Mouse (Mus musculus): ENCODE measurements around the gene Phrf1. TPM values are rescaled to one million over a fixed set of nuclear protein-coding genes. Genes with fewer than 3 reads are reported as not detected.
A peak's percentile ranks its signal among the peaks of the same experiment; 100 is the strongest.

Phrf1 gene
- polyA plus RNA-seq, 1 experiment from 2014 or later = 72.1 TPM

- peaks cover 8% of the 10 kb centered on the region for H3K36me3 ChIP-seq (ENCODE audit: control insufficient read depth, insufficient read depth, low read length)
- ATAC-seq (ENCODE audit: insufficient number of reproducible peaks, insufficient read depth, low FRiP score, low read depth) = peak; percentile 61
- H3K4me3 ChIP-seq (ENCODE audit: low read depth, low read length) = peak overlapping the region; percentile 74
- peaks cover 38% of the 10 kb centered on the region for H3K4me1 ChIP-seq (ENCODE audit: control insufficient read depth, insufficient read depth, low read length)
- WGBS = 1% methylated on average over 42 of the region's 42 CpGs
- peak overlapping the region; percentile 58 for H3K9ac ChIP-seq (replicated peaks; ENCODE audit: low read depth, low read length)
- H3K27me3 ChIP-seq (ENCODE audit: control insufficient read depth, insufficient read depth, low read length) = no peaks in the 10 kb centered on the region
- peak overlapping the region; percentile 90 for H3K27ac ChIP-seq (ENCODE audit: low read length)
- no peaks in the 10 kb centered on the region for H3K9me3 ChIP-seq (ENCODE audit: control insufficient read depth, low read depth, low read length)
- peak overlapping the region; percentile 85 for H3K4me2 ChIP-seq (replicated peaks; ENCODE audit: low read depth, low read length)
Measured at GRCm38 (mm10) chr7:141215880-141216733, 12.5 kb upstream of the Phrf1 start.

GRCm38 (mm10) chr7:141216894-141217293 lies 11.7 kb upstream of the Phrf1 start:
- no peaks in the 10 kb centered on the region for H3K27me3 ChIP-seq (ENCODE audit: control insufficient read depth, insufficient read depth, low read length)
- H3K4me2 ChIP-seq (replicated peaks; ENCODE audit: low read depth, low read length) = peak overlapping the region; percentile 85
- ATAC-seq (ENCODE audit: insufficient number of reproducible peaks, insufficient read depth, low FRiP score, low read depth) = no peak
- peak overlapping the region; percentile 74 for H3K4me3 ChIP-seq (ENCODE audit: low read depth, low read length)
- peak overlapping the region; percentile 59; the same call in 1 of the 2 replicates for H3K27ac ChIP-seq (ENCODE audit: low read length)
- 77% methylated on average over 11 of the region's 11 CpGs for WGBS
- H3K9ac ChIP-seq (replicated peaks; ENCODE audit: low read depth, low read length) = no peak overlapping the region
- peaks cover 38% of the 10 kb centered on the region for H3K4me1 ChIP-seq (ENCODE audit: control insufficient read depth, insufficient read depth, low read length)
- no peaks in the 10 kb centered on the region for H3K9me3 ChIP-seq (ENCODE audit: control insufficient read depth, low read depth, low read length)
- peaks cover 8% of the 10 kb centered on the region for H3K36me3 ChIP-seq (ENCODE audit: control insufficient read depth, insufficient read depth, low read length)

- H3K27ac ChIP-seq (ENCODE audit: low read length) = 0 out of 2 replicates have a peak overlapping the region, but pooled peaks have one; percentile 8
- peaks cover 43% of the 10 kb centered on the region for H3K4me1 ChIP-seq (ENCODE audit: control insufficient read depth, insufficient read depth, low read length)
Measured at GRCm38 (mm10) chr7:141217343-141218013, 11.1 kb upstream of the Phrf1 start.

GRCm38 (mm10) chr7:141218141-141218540 lies 10.4 kb upstream of the Phrf1 start:
- no peak for ATAC-seq (ENCODE audit: insufficient number of reproducible peaks, insufficient read depth, low FRiP score, low read depth)
- no peak overlapping the region for H3K27ac ChIP-seq (ENCODE audit: low read length)
- H3K9me3 ChIP-seq (ENCODE audit: control insufficient read depth, low read depth, low read length) = no peaks in the 10 kb centered on the region
- no peak overlapping the region for H3K9ac ChIP-seq (replicated peaks; ENCODE audit: low read depth, low read length)
- no peaks in the 10 kb centered on the region for H3K27me3 ChIP-seq (ENCODE audit: control insufficient read depth, insufficient read depth, low read length)
- no peak overlapping the region for H3K4me3 ChIP-seq (ENCODE audit: low read depth, low read length)
- peak overlapping the region; percentile 14 for H3K4me2 ChIP-seq (replicated peaks; ENCODE audit: low read depth, low read length)
- peaks cover 46% of the 10 kb centered on the region for H3K4me1 ChIP-seq (ENCODE audit: control insufficient read depth, insufficient read depth, low read length)
- peaks cover 8% of the 10 kb centered on the region for H3K36me3 ChIP-seq (ENCODE audit: control insufficient read depth, insufficient read depth, low read length)
- 74% methylated on average over 3 of the region's 3 CpGs for WGBS

More at GRCm38 (mm10) chr7:141217343-141218013, 11.1 kb upstream of the Phrf1 start:
- Histone ChIP-seq H3K36me3 (ENCODE audit: control insufficient read depth, insufficient read depth, low read length) (peaks cover 8% of the 10 kb centered on the region), H3K9ac (replicated peaks; ENCODE audit: low read depth, low read length) (no peak overlapping the region; the same call in 1 of the 2 replicates), H3K9me3 (ENCODE audit: control insufficient read depth, low read depth, low read length) (no peaks in the 10 kb centered on the region), H3K27me3 (ENCODE audit: control insufficient read depth, insufficient read depth, low read length) (no peaks in the 10 kb centered on the region), H3K4me2 (replicated peaks; ENCODE audit: low read depth, low read length) (peak overlapping the region; percentile 85), H3K4me3 (ENCODE audit: low read depth, low read length) (peak overlapping the region; percentile 74)
- ATAC-seq (ENCODE audit: insufficient number of reproducible peaks, insufficient read depth, low FRiP score, low read depth) = no peak
- WGBS = 86% methylated on average over 17 of the region's 17 CpGs

GRCm38 (mm10) chr7:141218557-141219133 lies 9.9 kb upstream of the Phrf1 start:
- ATAC-seq (ENCODE audit: insufficient number of reproducible peaks, insufficient read depth, low FRiP score, low read depth) = no peak
- Histone ChIP-seq H3K4me2 (replicated peaks; ENCODE audit: low read depth, low read length) (peak overlapping the region; percentile 8; the same call in 1 of the 2 replicates), H3K27ac (ENCODE audit: low read length) (peak overlapping the region; percentile 27; the same call in 1 of the 2 replicates), H3K27me3 (ENCODE audit: control insufficient read depth, insufficient read depth, low read length) (no peaks in the 10 kb centered on the region), H3K4me3 (ENCODE audit: low read depth, low read length) (no peak overlapping the region), H3K4me1 (ENCODE audit: control insufficient read depth, insufficient read depth, low read length) (peaks cover 46% of the 10 kb centered on the region), H3K9me3 (ENCODE audit: control insufficient read depth, low read depth, low read length) (no peaks in the 10 kb centered on the region), H3K36me3 (ENCODE audit: control insufficient read depth, insufficient read depth, low read length) (peaks cover 8% of the 10 kb centered on the region), H3K9ac (replicated peaks; ENCODE audit: low read depth, low read length) (no peak overlapping the region)
- 77% methylated on average over 5 of the region's 5 CpGs for WGBS

GRCm38 (mm10) chr7:141219558-141220099 lies 9.0 kb upstream of the Phrf1 start:
- Histone ChIP-seq H3K4me3 (ENCODE audit: low read depth, low read length) (no peak overlapping the region), H3K36me3 (ENCODE audit: control insufficient read depth, insufficient read depth, low read length) (peaks cover 8% of the 10 kb centered on the region), H3K9ac (replicated peaks; ENCODE audit: low read depth, low read length) (no peak overlapping the region), H3K4me1 (ENCODE audit: control insufficient read depth, insufficient read depth, low read length) (peaks cover 46% of the 10 kb centered on the region), H3K9me3 (ENCODE audit: control insufficient read depth, low read depth, low read length) (no peaks in the 10 kb centered on the region), H3K27me3 (ENCODE audit: control insufficient read depth, insufficient read depth, low read length) (no peaks in the 10 kb centered on the region), H3K4me2 (replicated peaks; ENCODE audit: low read depth, low read length) (no peak overlapping the region), H3K27ac (ENCODE audit: low read length) (no peak overlapping the region)
- ATAC-seq (ENCODE audit: insufficient number of reproducible peaks, insufficient read depth, low FRiP score, low read depth) = no peak
- WGBS = 85% methylated on average over 1 of the region's 1 CpGs

GRCm38 (mm10) chr7:141220377-141220776 lies 8.2 kb upstream of the Phrf1 start:
- ATAC-seq (ENCODE audit: insufficient number of reproducible peaks, insufficient read depth, low FRiP score, low read depth) = no peak
- WGBS = 69% methylated on average over 1 of the region's 1 CpGs
- H3K4me2 ChIP-seq (replicated peaks; ENCODE audit: low read depth, low read length) = peak overlapping the region; percentile 93
- H3K4me3 ChIP-seq (ENCODE audit: low read depth, low read length) = peak overlapping the region; percentile 63; the same call in 1 of the 2 replicates
- peaks cover 8% of the 10 kb centered on the region for H3K36me3 ChIP-seq (ENCODE audit: control insufficient read depth, insufficient read depth, low read length)
- H3K9ac ChIP-seq (replicated peaks; ENCODE audit: low read depth, low read length) = 0 out of 2 replicates have a peak overlapping the region, but pooled peaks have one; percentile 78
- H3K9me3 ChIP-seq (ENCODE audit: control insufficient read depth, low read depth, low read length) = no peaks in the 10 kb centered on the region
- H3K27me3 ChIP-seq (ENCODE audit: control insufficient read depth, insufficient read depth, low read length) = no peaks in the 10 kb centered on the region
- H3K27ac ChIP-seq (ENCODE audit: low read length) = peak overlapping the region; percentile 85; the same call in 1 of the 2 replicates
- H3K4me1 ChIP-seq (ENCODE audit: control insufficient read depth, insufficient read depth, low read length) = peaks cover 46% of the 10 kb centered on the region
